Mouse (Mus musculus): Measurements from ENCODE around the gene Gtf2ird2.
A peak's percentile ranks its signal among the peaks of the same experiment; 100 is the strongest.

The Gtf2ird2 gene

GRCm38 (mm10) chr5:134183162-134183561, 657 bp upstream of the Gtf2ird2 start:
- no peak for DNase-seq

- no peak for DNase-seq
Measured at GRCm38 (mm10) chr5:134186059-134186458, 2.2 kb downstream of the Gtf2ird2 start.

GRCm38 (mm10) chr5:134186961-134187731, 3.3 kb downstream of the Gtf2ird2 start:
- DNase-seq: peak; percentile 68 to 81

- DNase-seq: no peak
Measured at GRCm38 (mm10) chr5:134188571-134188970, 4.8 kb downstream of the Gtf2ird2 start.

GRCm38 (mm10) chr5:134193664-134194063, 9.8 kb downstream of the Gtf2ird2 start:
- no peak for DNase-seq

- DNase-seq: no peak
Measured at GRCm38 (mm10) chr5:134206721-134207120, 22.9 kb downstream of the Gtf2ird2 start.

DNA sequence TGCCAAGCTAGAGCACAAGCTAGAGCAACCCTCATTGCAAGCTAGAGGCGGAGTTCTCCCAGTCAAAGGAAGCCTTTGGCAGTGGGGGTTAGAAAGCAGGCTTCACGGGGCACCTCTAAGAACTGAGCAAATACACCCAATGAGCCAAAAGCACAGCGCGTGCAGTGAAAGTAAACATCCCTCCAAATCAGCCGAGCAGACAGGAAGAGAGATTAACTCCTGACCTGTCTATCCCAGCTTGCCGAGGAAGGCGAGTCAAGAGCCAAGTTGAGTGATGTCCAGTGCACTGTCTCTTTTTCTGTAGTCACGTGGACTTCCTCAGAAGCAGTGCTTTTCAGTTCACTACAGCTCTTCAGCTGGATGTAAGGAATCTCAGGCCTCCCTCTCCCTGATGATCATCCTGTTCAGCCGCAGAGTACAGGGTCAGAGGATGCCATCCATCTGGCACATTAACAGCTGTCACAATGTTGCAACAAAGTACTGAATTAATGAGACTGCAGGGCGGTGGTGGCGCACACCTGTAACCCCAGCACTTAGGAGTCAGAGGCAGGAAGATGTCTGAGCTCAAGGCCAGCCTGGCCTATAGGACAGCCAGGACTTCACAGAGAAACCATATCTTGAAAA, 26.2 kb downstream of the Gtf2ird2 start:
- DNase-seq: peak; percentile 39 to 51

DNA sequence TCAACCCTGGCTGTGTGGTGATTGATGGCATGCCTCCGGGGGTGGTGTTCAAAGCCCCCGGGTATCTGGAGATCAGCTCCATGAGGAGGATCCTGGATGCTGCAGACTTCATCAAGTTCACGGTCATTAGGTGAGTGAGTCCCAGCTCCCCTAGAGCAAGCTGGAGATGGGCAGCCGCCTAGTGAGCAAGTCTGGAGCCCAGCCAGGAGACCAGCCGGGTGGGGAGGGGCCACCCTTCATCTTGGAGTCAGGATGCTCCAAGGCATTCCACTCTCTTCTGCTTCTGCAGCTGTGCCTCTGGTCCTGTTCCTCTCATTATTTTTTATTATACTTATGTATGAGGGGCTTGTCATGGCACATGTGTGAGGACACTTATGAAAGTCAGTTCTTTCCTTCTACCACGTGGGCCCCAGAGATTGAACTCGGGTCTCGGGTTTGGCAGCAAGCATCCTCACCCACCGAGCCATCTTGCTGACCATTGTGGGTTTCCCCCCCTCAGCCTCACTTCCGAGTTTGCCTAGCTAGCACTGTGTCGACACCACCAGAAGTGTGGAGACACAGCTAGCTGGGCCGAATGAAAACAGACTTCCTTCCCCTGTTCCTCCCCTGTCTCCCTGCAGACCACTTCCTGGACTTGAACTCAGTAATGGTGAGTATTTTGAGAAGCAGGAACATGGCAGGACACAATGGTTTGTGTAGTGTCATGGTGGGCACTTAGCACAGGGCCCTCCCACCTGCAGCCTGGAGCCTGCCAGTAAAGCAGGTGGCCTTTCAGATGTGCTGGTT, 30.4 kb downstream of the Gtf2ird2 start:
- DNase-seq: peak; percentile 66 to 79

DNA sequence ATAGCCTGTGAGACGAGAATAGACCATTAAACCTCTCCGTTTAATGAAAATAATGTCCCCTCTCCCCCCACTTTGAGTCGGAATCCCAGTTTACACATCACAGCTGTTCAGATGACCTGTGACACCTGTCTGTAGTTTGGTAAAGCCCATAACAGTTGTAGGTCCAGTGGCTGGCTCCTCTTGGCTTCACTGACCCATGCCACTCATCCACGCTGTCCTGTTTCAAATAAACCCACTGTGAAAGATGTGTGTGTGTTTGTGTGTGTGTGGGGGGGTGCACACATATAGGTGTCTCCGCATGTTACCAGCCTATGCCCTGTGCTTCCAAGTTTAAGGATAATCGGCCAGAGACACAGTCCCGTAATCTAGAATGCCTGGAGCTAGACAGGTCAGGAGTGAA, 34.1 kb downstream of the Gtf2ird2 start:
- DNase-seq: no peak

- no peak for DNase-seq
Measured at GRCm38 (mm10) chr5:134221278-134221677, 37.5 kb downstream of the Gtf2ird2 start.

- DNase-seq: no peak
Measured at GRCm38 (mm10) chr5:134221708-134222150, 37.9 kb downstream of the Gtf2ird2 start.

GRCm38 (mm10) chr5:134225110-134225901, 41.5 kb downstream of the Gtf2ird2 start:
- no peak for DNase-seq

- no peak for DNase-seq
Measured at GRCm38 (mm10) chr5:134226946-134227345, 43.1 kb downstream of the Gtf2ird2 start.

GRCm38 (mm10) chr5:134227574-134228248, 43.9 kb downstream of the Gtf2ird2 start:
- peak; percentile 39 to 51 for DNase-seq

DNA sequence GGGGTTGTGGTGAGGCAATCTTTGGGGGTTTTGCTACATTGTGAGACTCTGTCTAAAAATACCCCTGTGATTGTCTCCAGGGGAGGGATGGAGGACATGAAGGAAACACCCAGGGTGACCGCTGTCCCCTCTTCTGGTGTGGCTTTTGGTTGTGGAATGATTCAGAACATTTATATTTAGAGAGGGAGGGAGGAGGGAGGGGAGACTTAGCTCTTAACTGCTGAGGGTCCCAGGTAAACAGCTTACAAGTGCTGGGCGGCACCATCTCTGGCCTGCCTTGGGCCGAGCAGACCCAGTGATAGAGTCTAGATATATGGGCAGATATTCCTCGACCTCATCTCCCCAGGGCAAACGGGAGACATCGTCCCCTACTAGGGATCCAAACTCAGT, 44.4 kb downstream of the Gtf2ird2 start:
- no peak for DNase-seq

GRCm38 (mm10) chr5:134229391-134229790, 45.6 kb downstream of the Gtf2ird2 start, which contains the start of gene Ncf1:
Ncf1 (minus strand) TSS chr5:134229625.
- no peak for DNase-seq

- DNase-seq: no peak
Measured at GRCm38 (mm10) chr5:134231376-134231775, 47.6 kb downstream of the Gtf2ird2 start.

- no peak for DNase-seq
Measured at GRCm38 (mm10) chr5:134232111-134232510, 48.3 kb downstream of the Gtf2ird2 start.

- no peak for DNase-seq
Measured at GRCm38 (mm10) chr5:134232568-134232967, 48.7 kb downstream of the Gtf2ird2 start.

- no peak for DNase-seq
Measured at GRCm38 (mm10) chr5:134233244-134233651, 49.4 kb downstream of the Gtf2ird2 start.

- peak in 1 of 2 experiments; percentile 28 for DNase-seq
Measured at GRCm38 (mm10) chr5:134234205-134234604, 50.4 kb downstream of the Gtf2ird2 start.

DNA sequence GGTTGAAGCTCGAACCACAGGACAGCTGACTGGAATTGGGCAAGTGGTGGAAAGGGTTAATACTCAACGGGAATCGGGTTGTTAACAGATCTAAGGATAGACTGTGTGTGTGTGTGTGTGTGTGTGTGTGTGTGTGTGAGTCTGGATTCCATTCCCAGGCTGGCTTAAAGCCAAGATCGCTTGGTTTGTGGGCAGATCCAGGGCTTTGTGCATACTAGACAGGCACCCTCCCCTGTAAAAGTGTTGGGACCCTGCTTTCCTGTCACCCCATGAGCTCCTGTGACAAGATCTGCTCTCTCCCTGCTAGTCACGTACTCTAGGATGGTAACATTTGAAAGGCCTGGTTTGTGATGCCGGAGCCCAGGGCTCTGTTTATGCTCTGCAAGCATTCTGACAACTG, 51.3 kb downstream of the Gtf2ird2 start:
- DNase-seq: peak; percentile 66 to 73

Measured in cerebellum, postnatal 10 days (tissue).